Mouse (Mus musculus): ENCODE results near the gene Zcchc17. TPM values are rescaled to one million over a fixed set of nuclear protein-coding genes. Genes with fewer than 3 reads are reported as not detected.

Gene Zcchc17
- total and polyA plus RNA-seq, 2 experiments from 2014 or later, result 23.9 to 93.2 TPM

DNA sequence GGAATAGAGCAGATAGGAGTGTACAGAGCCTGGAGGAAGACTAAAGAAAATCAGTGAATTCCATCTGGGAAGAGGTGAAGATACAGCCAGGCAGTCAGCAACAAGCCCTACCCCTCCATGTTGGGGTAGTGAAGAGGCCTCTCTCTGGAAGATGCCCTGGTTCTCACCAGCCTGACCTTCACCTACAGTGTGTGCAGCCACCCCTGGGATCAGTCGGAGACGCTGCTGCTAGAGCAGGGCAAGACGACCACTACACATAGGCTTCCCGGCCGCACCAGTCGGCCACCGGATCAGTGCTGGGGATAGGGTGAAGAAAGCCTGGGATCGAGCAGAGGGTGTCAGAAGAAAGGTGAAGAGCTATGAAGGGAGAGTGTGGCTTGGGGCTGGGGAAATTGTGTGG is 50.5 kb downstream of the Zcchc17 start:
- no peaks in the 10 kb centered on the region for H3K9me3 ChIP-seq (ENCODE audit: low read length)
- H3K27me3 ChIP-seq (ENCODE audit: insufficient read depth, low read length), result no peaks in the 10 kb centered on the region
- peaks cover 14% of the 10 kb centered on the region; the same call in 1 of the 2 replicates for H3K4me1 ChIP-seq (ENCODE audit: insufficient read depth, low read length)
- DNase-seq (ENCODE audit: low spot score) (no peak), ATAC-seq (no peak)
- WGBS, result 41% methylated on average over 8 of the region's 8 CpGs
- H3K36me3 ChIP-seq (ENCODE audit: insufficient read depth, low read length), result no peaks in the 10 kb centered on the region; the same call in 1 of the 2 replicates
- no peak for TF ChIP-seq CTCF (IDR thresholded peaks at IDR 0.05; ENCODE audit: low read depth)
- peak overlapping the region; percentile 93 for H3K4me2 ChIP-seq (ENCODE audit: low read depth, low read length)
- peak overlapping the region; percentile 67 for H3K9ac ChIP-seq (replicated peaks; ENCODE audit: low read length)
- peak overlapping the region; percentile 83; the same call in 1 of the 2 replicates for H3K27ac ChIP-seq
- H3K4me3 ChIP-seq (ENCODE audit: low read length), result peak overlapping the region; percentile 56

DNA sequence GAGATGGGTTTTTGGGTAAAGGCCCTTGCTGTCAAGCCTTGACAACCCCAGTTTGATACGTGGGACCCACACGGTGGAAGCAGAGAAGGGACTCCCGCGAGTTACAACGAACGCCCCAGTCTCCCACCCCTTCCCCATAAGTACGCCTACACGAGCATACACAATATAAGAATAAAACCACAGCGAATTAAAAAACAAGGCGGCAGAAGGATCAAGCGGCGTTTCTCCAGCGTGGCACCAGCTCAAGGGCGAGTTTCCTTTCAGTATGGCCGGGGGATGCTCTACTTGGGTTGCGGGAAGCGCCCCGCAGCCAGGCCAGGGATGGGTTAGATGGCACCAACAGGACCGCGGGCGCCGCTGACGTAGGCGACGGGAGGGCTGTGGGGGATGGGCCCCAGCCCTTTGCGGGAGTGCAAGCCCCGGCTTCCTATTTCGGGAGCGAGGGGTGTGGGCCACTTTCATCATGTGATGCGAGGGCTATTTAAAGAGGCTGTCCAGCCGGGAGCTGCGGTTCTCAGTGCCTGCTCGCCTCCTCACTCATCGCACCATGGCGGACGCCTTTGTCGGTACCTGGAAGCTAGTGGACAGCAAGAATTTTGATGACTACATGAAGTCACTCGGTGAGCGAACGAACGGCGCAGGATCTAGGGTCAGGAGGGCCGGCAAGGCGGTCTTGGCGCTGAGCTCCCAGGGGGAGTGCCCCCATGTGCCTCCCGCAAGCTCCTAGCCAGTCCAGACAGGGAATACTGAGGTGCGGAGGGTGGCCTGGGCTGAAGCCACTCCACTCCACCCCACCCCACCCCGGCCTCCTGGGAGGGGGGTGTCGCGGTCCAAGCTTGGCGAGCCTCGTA is 51.3 kb downstream of the Zcchc17 start, which contains the start of the genes Fabp3 and Gm10570:
Gene Fabp3, plus strand, starts transcription at position 365 of the 851 bp plus-strand sequence.
Gene Gm10570, minus strand, starts transcription at position 444 of the 851 bp plus-strand sequence.
- H3K27me3 ChIP-seq (ENCODE audit: insufficient read depth, low read length), result no peaks in the 10 kb centered on the region
- peak; percentile 85 for DNase-seq (ENCODE audit: low spot score)
- H3K4me3 ChIP-seq (ENCODE audit: low read length), result peak within 1 kb of the TSS; percentile 56
- peaks cover 14% of the 10 kb centered on the region; the same call in 1 of the 2 replicates for H3K4me1 ChIP-seq (ENCODE audit: insufficient read depth, low read length)
- peak within 1 kb of the TSS; percentile 83 for H3K27ac ChIP-seq
- H3K9ac ChIP-seq (replicated peaks; ENCODE audit: low read length), result peak within 1 kb of the TSS; percentile 67
- no peaks in the 10 kb centered on the region for H3K36me3 ChIP-seq (ENCODE audit: insufficient read depth, low read length)
- no peaks in the 10 kb centered on the region for H3K9me3 ChIP-seq (ENCODE audit: low read length)
- under 1% methylated on average over 52 of the region's 52 CpGs for WGBS
- H3K4me2 ChIP-seq (ENCODE audit: low read depth, low read length), result peak within 1 kb of the TSS; percentile 93
- TF ChIP-seq CTCF (IDR thresholded peaks at IDR 0.05; ENCODE audit: low read depth), result no peak
- peak; percentile 86 for ATAC-seq

DNA sequence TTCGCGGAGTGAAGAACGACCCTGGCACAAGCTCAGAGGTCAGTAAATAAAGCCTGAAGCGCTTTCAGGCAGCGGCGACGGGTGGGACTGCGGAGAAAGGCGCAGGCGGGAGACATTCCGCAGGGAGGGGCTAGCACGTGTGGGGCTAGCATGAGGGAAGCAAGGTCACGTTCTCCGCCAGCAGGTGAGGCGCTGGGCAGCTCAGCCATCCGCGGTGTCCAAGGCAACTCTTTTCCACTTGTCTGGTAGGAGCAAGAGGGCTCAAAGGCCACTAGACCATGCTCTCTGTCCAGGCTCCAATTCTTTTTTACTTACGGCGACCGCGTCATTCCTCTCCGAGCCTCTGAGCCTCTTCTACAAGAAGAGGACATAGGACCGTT is 51.9 kb downstream of the Zcchc17 start:
- Histone ChIP-seq H3K4me1 (ENCODE audit: insufficient read depth, low read length) (peaks cover 14% of the 10 kb centered on the region; the same call in 1 of the 2 replicates), H3K27ac (peak overlapping the region; percentile 83), H3K4me3 (ENCODE audit: low read length) (peak overlapping the region; percentile 56), H3K9ac (replicated peaks; ENCODE audit: low read length) (peak overlapping the region; percentile 67; the same call in 1 of the 2 replicates), H3K4me2 (ENCODE audit: low read depth, low read length) (peak overlapping the region; percentile 93), H3K9me3 (ENCODE audit: low read length) (no peaks in the 10 kb centered on the region), H3K36me3 (ENCODE audit: insufficient read depth, low read length) (no peaks in the 10 kb centered on the region), H3K27me3 (ENCODE audit: insufficient read depth, low read length) (no peaks in the 10 kb centered on the region)
- WGBS, result under 1% methylated on average over 23 of the region's 23 CpGs
- DNase-seq (ENCODE audit: low spot score) (peak; percentile 65), ATAC-seq (peak; percentile 50)
- TF ChIP-seq CTCF (IDR thresholded peaks at IDR 0.05; ENCODE audit: low read depth), result peak; percentile 19; the same call in 1 of the 2 replicates

DNA sequence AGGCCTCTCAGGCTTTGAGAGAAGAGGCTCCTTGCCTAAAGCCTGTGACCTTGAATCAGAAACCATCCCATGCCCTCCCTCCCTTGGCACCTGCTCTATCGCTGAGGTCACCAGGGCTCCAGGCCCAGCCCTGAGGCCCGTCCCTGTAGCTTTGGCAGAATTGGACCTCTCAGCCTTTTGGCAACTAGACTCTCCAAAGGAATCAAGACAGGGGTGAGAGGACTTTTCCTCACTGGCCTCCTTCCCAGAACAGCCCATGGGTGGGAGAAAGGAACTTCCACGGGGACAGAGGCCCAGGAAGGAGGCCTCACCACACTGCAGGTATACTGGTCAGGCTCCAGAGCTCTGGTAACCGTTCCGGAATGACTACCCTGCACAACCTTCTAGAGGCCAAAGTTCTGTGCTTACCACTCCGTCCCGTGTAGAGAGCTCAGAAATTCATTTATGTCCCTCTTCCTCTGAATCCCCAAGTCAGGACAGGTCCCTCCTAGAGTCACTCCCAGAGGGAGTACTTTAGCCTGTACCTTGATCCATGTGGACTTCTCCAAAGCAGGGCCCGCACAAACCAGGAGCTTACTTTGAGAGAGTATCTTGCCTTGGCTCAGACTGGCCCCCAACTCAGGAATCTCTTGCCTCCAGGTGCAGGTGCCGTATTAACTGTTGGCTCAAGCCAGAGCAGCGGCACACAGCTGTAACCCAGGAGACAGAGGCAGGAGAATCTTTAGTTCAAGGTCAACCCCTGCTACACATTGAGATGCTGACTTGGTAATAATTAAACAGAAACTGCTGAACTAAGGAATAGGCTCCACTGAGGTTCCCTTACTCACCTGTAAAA is 52.7 kb downstream of the Zcchc17 start:
- WGBS, result 72% methylated on average over 10 of the region's 10 CpGs
- H3K4me3 ChIP-seq (ENCODE audit: low read length), result peak overlapping the region; percentile 56; the same call in 1 of the 2 replicates
- H3K4me1 ChIP-seq (ENCODE audit: insufficient read depth, low read length), result peaks cover 14% of the 10 kb centered on the region; the same call in 1 of the 2 replicates
- peak overlapping the region; percentile 93 for H3K4me2 ChIP-seq (ENCODE audit: low read depth, low read length)
- no peaks in the 10 kb centered on the region for H3K27me3 ChIP-seq (ENCODE audit: insufficient read depth, low read length)
- no peak overlapping the region for H3K9ac ChIP-seq (replicated peaks; ENCODE audit: low read length)
- DNase-seq (ENCODE audit: low spot score) (no peak), ATAC-seq (no peak)
- no peaks in the 10 kb centered on the region for H3K9me3 ChIP-seq (ENCODE audit: low read length)
- no peak for TF ChIP-seq CTCF (IDR thresholded peaks at IDR 0.05; ENCODE audit: low read depth)
- no peaks in the 10 kb centered on the region for H3K36me3 ChIP-seq (ENCODE audit: insufficient read depth, low read length)
- no peak overlapping the region for H3K27ac ChIP-seq

DNA sequence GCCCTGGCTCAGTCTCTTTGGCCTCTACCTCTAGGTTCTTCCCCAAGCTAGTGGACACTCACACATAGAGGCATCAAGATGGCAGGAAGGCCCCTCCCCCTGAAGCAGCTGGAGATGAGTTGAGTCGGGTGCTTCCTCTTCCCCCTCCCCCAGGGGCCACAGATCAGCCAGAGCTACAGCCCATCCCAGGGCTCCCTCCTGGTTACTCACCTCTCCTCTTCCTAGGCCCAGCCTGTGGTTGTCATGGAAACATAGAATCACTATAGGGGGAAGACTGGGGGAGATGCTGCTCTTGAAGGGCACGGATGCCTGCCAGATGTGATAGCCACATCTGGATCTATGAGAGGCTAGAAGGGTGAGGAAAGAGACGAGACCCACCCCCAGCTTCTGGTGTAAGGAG is 55.0 kb downstream of the Zcchc17 start:
- H3K4me3 ChIP-seq (ENCODE audit: low read length), result no peak overlapping the region
- H3K4me2 ChIP-seq (ENCODE audit: low read depth, low read length), result no peak overlapping the region
- no peak for ATAC-seq
- peaks cover 14% of the 10 kb centered on the region; the same call in 1 of the 2 replicates for H3K4me1 ChIP-seq (ENCODE audit: insufficient read depth, low read length)
- 24% methylated on average over 3 of the region's 3 CpGs for WGBS
- H3K27ac ChIP-seq, result no peak overlapping the region
- DNase-seq (ENCODE audit: low spot score), result no peak
- H3K9ac ChIP-seq (replicated peaks; ENCODE audit: low read length), result no peak overlapping the region
- no peak for TF ChIP-seq CTCF (IDR thresholded peaks at IDR 0.05; ENCODE audit: low read depth)
- no peaks in the 10 kb centered on the region for H3K36me3 ChIP-seq (ENCODE audit: insufficient read depth, low read length)
- no peaks in the 10 kb centered on the region for H3K27me3 ChIP-seq (ENCODE audit: insufficient read depth, low read length)
- no peaks in the 10 kb centered on the region for H3K9me3 ChIP-seq (ENCODE audit: low read length)

DNA sequence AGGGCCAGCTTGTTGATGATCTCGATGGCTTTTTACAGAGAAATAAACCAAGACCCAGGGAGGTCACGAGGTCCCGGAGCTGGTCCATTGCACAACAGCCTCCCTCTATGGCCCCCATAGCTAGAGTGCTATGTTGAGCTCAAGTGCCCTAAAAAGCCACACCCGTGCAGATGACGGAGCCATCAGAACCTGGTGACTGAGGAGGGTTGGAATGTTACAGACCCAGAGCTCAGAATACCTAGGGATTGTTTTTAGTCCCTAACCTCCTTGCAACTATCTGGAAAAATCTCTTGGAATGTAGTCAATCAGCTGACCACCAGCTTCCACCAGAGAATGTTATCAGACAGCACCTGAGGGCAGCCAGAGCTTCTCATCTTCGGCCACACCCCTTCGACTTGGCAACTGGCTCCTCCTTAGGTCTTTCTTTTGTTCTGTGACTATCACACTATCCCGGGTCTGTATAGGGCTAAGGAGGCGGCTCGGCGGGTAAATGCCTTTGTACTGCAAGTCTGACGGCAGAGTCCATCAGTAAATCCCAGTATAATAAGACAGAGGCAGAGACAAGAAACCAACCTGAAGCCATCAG is 57.4 kb downstream of the Zcchc17 start:
- Histone ChIP-seq H3K36me3 (ENCODE audit: insufficient read depth, low read length) (no peaks in the 10 kb centered on the region), H3K27ac (no peak overlapping the region), H3K9ac (replicated peaks; ENCODE audit: low read length) (no peak overlapping the region), H3K4me2 (ENCODE audit: low read depth, low read length) (no peak overlapping the region), H3K9me3 (ENCODE audit: low read length) (no peaks in the 10 kb centered on the region), H3K4me3 (ENCODE audit: low read length) (no peak overlapping the region), H3K4me1 (ENCODE audit: insufficient read depth, low read length) (peaks cover 2% of the 10 kb centered on the region), H3K27me3 (ENCODE audit: insufficient read depth, low read length) (no peaks in the 10 kb centered on the region)
- no peak for TF ChIP-seq CTCF (IDR thresholded peaks at IDR 0.05; ENCODE audit: low read depth)
- no peak for DNase-seq (ENCODE audit: low spot score)
- 53% methylated on average over 12 of the region's 12 CpGs for WGBS
- ATAC-seq, result no peak

Data from hindbrain, postnatal 0 days (tissue).